Mouse (Mus musculus) olfactory bulb, adult 2 months (tissue): Measurements from ENCODE around the gene Pdcd1lg2.

ENCODE experiments used
- CTCF ChIP-seq: fragments of 200-500 bp; IDR thresholded peaks from 2 replicates; pipeline ENCODE4 v1.5.1; 2012; ENCODE audit warnings: low read depth, mild to moderate bottlenecking, low read length, moderate library complexity; ENCODE audit not compliant: insufficient read depth
- POLR2A ChIP-seq: fragments of 200-500 bp; IDR thresholded peaks from 2 replicates; pipeline ENCODE4 v1.6.1; 2012; ENCODE audit warnings: mild to moderate bottlenecking, low read depth, low read length, moderate library complexity; ENCODE audit not compliant: insufficient read depth

GRCm38 (mm10) chr19:29430953-29431352 lies 20.2 kb downstream of the Pdcd1lg2 start:
- no peak for TF ChIP-seq POLR2A
- no peak for TF ChIP-seq CTCF
